Mouse (Mus musculus) G1E (cell line): ENCODE results near the gene Agfg2. TPM values are rescaled to one million over a fixed set of nuclear protein-coding genes. Genes with fewer than 3 reads are reported as not detected.

Source experiments
- ATAC-seq: 2 replicates; pipeline ENCODE4 v1.8.0; 2016; ENCODE audit warnings: mild to moderate bottlenecking; ENCODE audit not compliant: insufficient number of reproducible peaks, poor library complexity, low FRiP score, severe bottlenecking; ENCODE audit errors: extremely low read depth
- DNase-seq: peaks from one replicate; pipeline ENCODE4 v3.0.0; 2012; ENCODE audit warnings: low spot score
- H3K27me3 ChIP-seq: 2 replicates; pipeline ENCODE4 v1.6.1; 2012; ENCODE audit warnings: mild to moderate bottlenecking, low read length, inconsistent platforms; ENCODE audit not compliant: insufficient read depth
- H3K36me3 ChIP-seq: replicated peaks from 2 replicates; pipeline ENCODE3; 2012; ENCODE audit warnings: mild to moderate bottlenecking, inconsistent platforms
- H3K4me1 ChIP-seq: 2 replicates; pipeline ENCODE4 v1.6.1; 2012; ENCODE audit warnings: low read depth, low read length, inconsistent platforms, mixed read lengths; ENCODE audit not compliant: insufficient read depth
- H3K4me3 ChIP-seq: 2 replicates; pipeline ENCODE4 v1.5.1; 2012; ENCODE audit warnings: low read depth, mild to moderate bottlenecking, inconsistent platforms, low read length, moderate library complexity, mixed read lengths
- H3K9me3 ChIP-seq: replicated peaks from 2 replicates; pipeline ENCODE4 v1.6.1; 2012; ENCODE audit warnings: inconsistent platforms
- CTCF ChIP-seq: IDR thresholded peaks from 2 replicates; pipeline ENCODE4 v1.5.1; 2012; ENCODE audit warnings: low read depth, low read length, inconsistent platforms, mixed read lengths
- GATA1 ChIP-seq: IDR thresholded peaks from 2 replicates; pipeline ENCODE4 v1.6.1; 2012; ENCODE audit warnings: borderline replicate concordance, low read length, inconsistent platforms, mixed read lengths
- GATA2 ChIP-seq: IDR thresholded peaks from 2 replicates; pipeline ENCODE4 v1.6.1; 2012; ENCODE audit warnings: low read depth, low read length, inconsistent platforms, borderline replicate concordance
- POLR2AphosphoS5 ChIP-seq: IDR thresholded peaks from 2 replicates; pipeline ENCODE4 v1.6.1; 2012; ENCODE audit warnings: low read depth, low read length, inconsistent platforms; ENCODE audit not compliant: insufficient replicate concordance
- TAL1 ChIP-seq: conservative IDR thresholded peaks from 2 replicates; pipeline ENCODE4 v1.6.1; 2012; ENCODE audit warnings: low read depth, low read length, inconsistent platforms, mixed read lengths
- polyA plus RNA-seq: library from polyadenylated mRNA; stranded (reverse); fragments of >175 nt; gene quantifications from 2 replicates; pipeline ENCODE4 v1.2.3, GENCODE M21; 2012
- total RNA-seq, 2 experiments: library from RNA; stranded (forward) in 1 of 2; stranded (reverse) in 1 of 2; fragments of 200-1000 nt in 1 of 2; fragments of >200 nt in 1 of 2; fragmentation: Nextera tagmentation in 1 of 2; gene quantifications; 2 replicates each; pipeline ENCODE4 v1.2.3; 2014 to 2017

Gene Agfg2
- total and polyA plus RNA-seq, 3 experiments, result 26.1 to 102 (median 47.1) TPM

DNA sequence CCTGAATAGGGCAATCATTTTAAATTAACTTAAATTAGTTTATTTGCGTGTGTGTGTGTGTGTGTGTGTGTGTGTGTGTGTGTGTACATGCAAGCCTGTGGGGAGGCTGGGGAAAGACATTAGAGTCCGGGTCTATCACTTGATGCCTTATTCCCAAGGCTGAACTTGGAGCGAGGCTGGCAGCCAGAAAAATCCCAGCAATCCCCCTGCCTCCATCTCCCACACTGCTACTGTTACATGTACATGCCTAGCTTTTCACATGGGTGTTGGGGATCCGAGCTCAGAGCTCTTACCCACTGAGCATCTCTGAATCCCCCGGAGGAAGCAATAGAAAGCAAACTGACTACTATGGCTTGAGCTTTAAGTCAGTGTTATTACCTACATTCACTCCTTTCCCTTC, 12.2 kb downstream of the Agfg2 start:
- H3K4me1 ChIP-seq, result peaks cover 62% of the 10 kb centered on the region
- no peak for ATAC-seq

GRCm38 (mm10) chr5:137671443-137672240, 12.9 kb downstream of the Agfg2 start:
- Histone ChIP-seq H3K4me3 (peak overlapping the region; percentile 31; the same call in 1 of the 2 replicates), H3K27me3 (no peaks in the 10 kb centered on the region), H3K4me1 (peaks cover 62% of the 10 kb centered on the region), H3K9me3 (no peaks in the 10 kb centered on the region), H3K36me3 (peaks cover 80% of the 10 kb centered on the region)
- DNase-seq (peak; percentile 51), ATAC-seq (peak; percentile 54)
- TF ChIP-seq POLR2AphosphoS5 (no peak), GATA2 (no peak), CTCF (no peak), TAL1 (no peak), GATA1 (no peak)

More for the DNA sequence above, 12.2 kb downstream of the Agfg2 start:
- peaks cover 80% of the 10 kb centered on the region for H3K36me3 ChIP-seq
- no peaks in the 10 kb centered on the region for H3K9me3 ChIP-seq
- no peak for TF ChIP-seq GATA2
- no peak for TF ChIP-seq POLR2AphosphoS5
- TF ChIP-seq CTCF, result no peak
- TF ChIP-seq GATA1, result no peak
- no peak for TF ChIP-seq TAL1
- no peak for DNase-seq
- no peak overlapping the region; the same call in 1 of the 2 replicates for H3K4me3 ChIP-seq
- no peaks in the 10 kb centered on the region for H3K27me3 ChIP-seq

DNA sequence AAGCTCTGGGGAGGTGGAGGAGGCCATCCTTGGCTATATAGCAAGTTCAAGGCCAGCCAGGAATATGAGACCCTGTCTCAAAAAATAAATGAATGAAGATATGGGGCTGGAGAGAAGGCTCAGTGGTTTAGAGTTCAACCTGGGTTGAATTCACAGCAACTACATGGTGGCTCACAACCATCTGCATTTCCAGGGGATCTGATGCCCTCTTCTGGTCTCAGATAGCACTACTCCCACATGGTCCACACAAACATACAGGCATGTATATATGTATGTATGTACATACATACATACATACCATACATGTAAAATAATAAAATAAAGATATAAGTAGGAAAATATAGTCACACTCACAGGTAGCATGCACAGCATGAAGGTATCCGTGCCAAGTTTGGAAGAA, 14.3 kb downstream of the Agfg2 start:
- H3K9me3 ChIP-seq, result no peaks in the 10 kb centered on the region
- no peak for ATAC-seq
- no peak overlapping the region for H3K4me3 ChIP-seq
- H3K4me1 ChIP-seq, result peaks cover 53% of the 10 kb centered on the region
- no peaks in the 10 kb centered on the region for H3K27me3 ChIP-seq
- H3K36me3 ChIP-seq, result peaks cover 83% of the 10 kb centered on the region
- no peak for DNase-seq
- TF ChIP-seq TAL1, result no peak
- TF ChIP-seq POLR2AphosphoS5, result no peak
- no peak for TF ChIP-seq GATA2
- TF ChIP-seq GATA1, result no peak
- TF ChIP-seq CTCF, result no peak

GRCm38 (mm10) chr5:137668971-137669370, 15.6 kb downstream of the Agfg2 start:
- H3K36me3 ChIP-seq, result peaks cover 83% of the 10 kb centered on the region
- H3K27me3 ChIP-seq, result no peaks in the 10 kb centered on the region

DNA sequence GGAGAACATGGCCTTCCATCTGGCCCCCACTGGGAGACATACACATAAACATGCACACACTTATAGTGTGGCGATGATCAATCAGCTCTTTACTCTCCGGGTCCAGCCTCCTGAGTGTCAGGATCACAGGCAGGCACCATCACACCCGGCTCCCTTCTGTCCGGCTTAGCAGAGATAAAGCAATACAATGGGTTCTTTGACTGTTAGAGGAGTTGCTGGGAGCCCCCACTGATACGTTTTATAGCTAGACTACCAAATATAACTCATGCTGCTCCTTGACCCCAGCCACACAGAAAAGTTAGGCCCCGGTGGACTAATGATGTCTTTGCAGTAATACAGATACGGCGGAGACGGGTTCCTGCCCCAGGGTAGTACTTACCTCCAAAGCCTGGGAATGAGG, 21.5 kb downstream of the Agfg2 start:
- no peaks in the 10 kb centered on the region for H3K4me1 ChIP-seq
- no peaks in the 10 kb centered on the region for H3K27me3 ChIP-seq
- H3K9me3 ChIP-seq, result no peaks in the 10 kb centered on the region
- TF ChIP-seq CTCF (no peak), GATA2 (no peak), POLR2AphosphoS5 (no peak), TAL1 (no peak), GATA1 (no peak)
- ATAC-seq, result no peak
- peaks cover 91% of the 10 kb centered on the region for H3K36me3 ChIP-seq
- no peak overlapping the region for H3K4me3 ChIP-seq
- no peak for DNase-seq

More at GRCm38 (mm10) chr5:137668971-137669370, 15.6 kb downstream of the Agfg2 start:
- ATAC-seq (no peak), DNase-seq (no peak)
- Histone ChIP-seq H3K9me3 (no peaks in the 10 kb centered on the region), H3K4me1 (peaks cover 41% of the 10 kb centered on the region), H3K4me3 (no peak overlapping the region)
- no peak for TF ChIP-seq CTCF
- no peak for TF ChIP-seq GATA2
- no peak for TF ChIP-seq GATA1
- TF ChIP-seq TAL1, result no peak
- no peak for TF ChIP-seq POLR2AphosphoS5

DNA sequence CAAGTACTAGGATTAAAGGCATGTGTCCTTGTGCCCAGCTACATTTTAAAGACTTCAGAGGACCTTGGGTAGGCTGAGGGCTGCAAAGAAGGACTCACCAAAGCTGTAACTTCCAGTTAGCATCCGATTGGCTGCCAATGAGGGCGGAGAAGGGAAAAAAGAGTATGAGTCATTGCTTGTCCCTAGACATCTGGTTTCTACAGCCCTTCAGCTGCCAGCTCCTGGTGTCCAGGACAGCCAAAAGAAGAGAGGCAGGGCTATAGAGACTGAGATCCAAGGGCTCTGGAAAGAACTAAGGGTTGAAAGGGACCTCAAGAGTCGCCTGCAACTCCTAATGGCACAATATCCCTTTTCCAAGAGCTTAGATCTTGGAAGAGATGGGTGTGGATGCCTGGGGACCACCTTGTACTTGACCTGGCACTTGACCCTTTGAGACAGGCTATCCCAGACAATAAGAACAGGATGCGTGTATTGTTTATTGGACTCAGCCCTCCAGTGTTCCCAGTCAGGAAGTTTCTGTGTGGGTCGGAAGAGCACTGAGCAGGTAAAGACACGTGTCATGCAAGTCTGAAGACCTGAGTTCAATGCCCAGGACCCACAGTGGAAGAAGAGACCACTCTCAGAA, 24.4 kb downstream of the Agfg2 start:
- ATAC-seq, result no peak
- TF ChIP-seq POLR2AphosphoS5 (no peak), GATA1 (no peak), CTCF (no peak), GATA2 (no peak)
- H3K4me1 ChIP-seq, result peaks cover 9% of the 10 kb centered on the region; the same call in 1 of the 2 replicates
- no peaks in the 10 kb centered on the region for H3K9me3 ChIP-seq
- DNase-seq, result no peak
- H3K27me3 ChIP-seq, result no peaks in the 10 kb centered on the region
- no peak overlapping the region for H3K4me3 ChIP-seq
- peaks cover 93% of the 10 kb centered on the region for H3K36me3 ChIP-seq
